Mouse (Mus musculus) spleen, postnatal 36 days (tissue): ENCODE measurements around the gene Ciapin1.

Source experiments
- DNase-seq, 2 experiments: peaks; one replicate each; pipeline ENCODE4 v3.0.0; 2022; ENCODE audit warnings: low spot score in 2 of 2, mixed read lengths in 1 of 2

Ciapin1 gene

DNA sequence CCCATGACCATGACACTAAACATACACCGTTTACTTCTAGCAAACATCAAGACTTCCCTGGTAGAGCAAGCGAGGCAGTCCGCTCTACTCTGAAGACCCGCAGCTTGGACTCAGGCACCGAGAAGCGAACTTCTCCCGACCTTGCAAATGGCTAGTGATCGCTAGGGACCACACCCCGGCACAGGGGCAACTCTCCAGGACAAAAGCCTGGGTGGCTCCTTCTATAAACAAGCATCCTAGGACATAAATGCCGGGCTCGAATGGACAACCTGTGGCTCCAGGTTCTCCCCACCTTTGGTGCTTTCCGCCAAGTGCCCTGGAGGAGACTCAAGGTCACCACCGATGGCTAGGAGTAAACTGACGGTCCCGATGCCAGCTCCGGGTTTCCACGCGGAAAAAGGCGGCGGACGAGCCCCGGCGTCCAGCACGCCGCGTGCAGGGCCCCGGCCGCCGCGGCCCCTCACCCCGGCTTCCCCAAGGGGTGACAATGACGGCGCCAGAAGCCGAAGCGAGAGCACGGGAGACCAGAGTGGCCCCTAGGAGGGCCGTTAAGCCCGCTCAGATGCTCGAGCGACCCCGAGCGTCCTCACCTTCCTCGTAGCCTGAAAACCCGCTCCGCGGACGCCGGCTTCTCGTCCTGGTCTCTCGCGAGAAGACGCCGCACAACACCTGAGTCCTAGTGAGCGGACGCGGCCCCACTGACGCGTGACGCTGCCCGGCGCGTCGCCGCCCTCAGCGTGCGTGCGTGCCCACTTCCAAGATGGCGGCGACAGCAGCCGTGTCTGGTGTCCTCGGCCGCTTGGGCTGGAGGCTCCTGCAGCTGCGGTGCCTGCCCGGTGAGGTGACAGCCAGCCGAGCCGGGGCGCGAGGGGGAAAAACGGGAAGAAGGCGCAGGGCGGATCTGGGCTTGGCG lies at the start of gene Ciapin1, which contains the start of gene Coq9:
Gene Ciapin1 (minus strand): TSS at position 697 of the 913 bp plus-strand sequence.
Gene Coq9 (plus strand): TSS at position 660 of the 913 bp plus-strand sequence.
- peak; percentile 95 to 96 for DNase-seq

- DNase-seq, result no peak
Measured at GRCm38 (mm10) chr8:94880742-94881141, 42.6 kb upstream of the Ciapin1 start.

- DNase-seq, result no peak
Measured at GRCm38 (mm10) chr8:94876820-94877219, 38.7 kb upstream of the Ciapin1 start.

GRCm38 (mm10) chr8:94876197-94876730 lies 38.1 kb upstream of the Ciapin1 start, which contains the start of gene Dok4:
Gene Dok4 (minus strand): TSS chr8:94876330.
- peak; percentile 84 to 87 for DNase-seq

DNA sequence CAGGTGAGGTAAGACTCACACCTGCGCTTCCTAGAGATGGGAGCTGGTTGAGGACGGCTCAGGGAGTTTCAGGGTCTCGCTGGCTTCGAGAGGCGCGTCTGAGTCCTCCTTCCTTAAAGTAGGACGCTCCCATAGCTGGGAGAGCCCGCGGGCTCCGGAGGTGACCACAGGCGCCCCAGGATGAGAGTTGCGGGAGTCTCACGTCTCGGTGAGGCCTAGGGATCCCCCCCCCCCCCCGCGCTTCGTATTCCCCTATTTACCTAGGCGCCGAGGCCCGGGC lies 37.7 kb upstream of the Ciapin1 start:
- no peak for DNase-seq

DNA sequence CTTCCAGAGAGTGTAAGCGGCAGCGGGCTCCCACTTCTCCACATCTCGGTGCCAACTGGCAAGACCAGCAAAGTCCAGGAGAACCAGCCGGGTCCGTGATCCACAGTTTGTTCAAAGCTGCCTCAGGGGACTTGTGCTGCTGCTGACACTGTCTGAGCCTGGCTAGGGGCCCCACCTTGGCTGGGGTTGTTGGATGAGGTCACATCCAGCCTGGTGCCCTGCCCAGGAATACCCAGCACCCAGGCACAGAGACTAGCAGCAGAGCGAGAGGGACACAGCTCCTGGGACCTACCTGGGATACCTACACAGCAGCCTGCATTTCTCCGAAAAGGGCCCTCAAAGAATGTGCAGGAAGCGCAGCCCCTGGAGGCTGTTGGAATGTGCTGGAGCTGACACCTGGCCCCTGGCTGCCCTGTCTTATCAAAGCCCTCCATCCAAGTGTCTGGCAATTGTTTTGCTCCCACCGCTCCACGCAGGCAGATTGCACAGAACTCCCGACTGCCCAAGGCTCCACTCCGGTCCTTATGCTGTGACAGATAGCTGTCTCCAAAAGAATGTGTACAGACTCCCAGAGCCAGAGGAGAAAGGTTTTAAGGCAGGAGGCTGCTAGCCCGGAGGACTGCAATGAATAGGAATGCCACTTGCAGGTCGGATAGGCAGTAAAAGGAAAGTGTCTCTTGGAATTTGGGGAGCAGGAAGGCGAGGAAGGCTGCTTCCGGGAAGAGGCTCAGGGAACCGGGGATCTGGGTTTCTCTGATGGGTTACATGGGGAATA lies 37.1 kb upstream of the Ciapin1 start:
- no peak for DNase-seq

GRCm38 (mm10) chr8:94874358-94874757 lies 36.2 kb upstream of the Ciapin1 start:
- DNase-seq, result peak; percentile 39 to 62

GRCm38 (mm10) chr8:94872576-94872975 lies 34.4 kb upstream of the Ciapin1 start:
- no peak for DNase-seq

GRCm38 (mm10) chr8:94872156-94872555 lies 34.0 kb upstream of the Ciapin1 start:
- no peak for DNase-seq

GRCm38 (mm10) chr8:94871108-94871894 lies 33.1 kb upstream of the Ciapin1 start:
- DNase-seq, result no peak

DNA sequence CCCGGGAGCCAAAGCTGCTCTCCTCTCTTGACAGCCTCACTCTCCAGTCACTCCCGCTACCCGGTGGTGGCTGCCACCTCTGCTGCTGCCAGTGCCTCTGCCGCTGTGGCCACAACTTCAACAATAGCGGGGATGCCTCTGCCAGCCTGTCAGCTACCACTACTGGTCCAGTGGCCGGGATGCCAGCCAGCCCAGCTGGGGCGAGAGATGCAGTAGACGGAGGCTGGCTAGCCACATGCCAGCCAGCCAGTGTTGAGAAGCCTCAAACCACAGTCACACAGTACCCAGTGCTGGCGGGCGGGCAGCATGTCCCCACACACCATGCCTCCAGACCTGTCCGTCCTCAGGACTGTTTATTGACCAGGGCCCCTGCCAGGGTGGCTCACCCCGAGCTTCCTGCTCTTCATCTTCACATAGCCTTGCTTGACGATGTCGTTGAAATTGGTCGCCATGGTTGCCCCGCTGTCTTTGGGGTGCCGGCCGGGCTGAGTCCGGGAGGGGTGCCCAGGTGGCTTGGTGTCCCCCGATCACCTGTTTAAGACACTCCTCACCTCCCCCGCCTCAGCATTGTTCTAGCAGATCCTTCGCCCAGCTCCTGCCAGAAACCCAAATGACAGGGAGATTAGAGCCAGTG lies 32.4 kb upstream of the Ciapin1 start:
- DNase-seq, result no peak

- DNase-seq, result no peak
Measured at GRCm38 (mm10) chr8:94870003-94870402, 31.8 kb upstream of the Ciapin1 start.

- no peak for DNase-seq
Measured at GRCm38 (mm10) chr8:94869146-94869545, 31.0 kb upstream of the Ciapin1 start.

DNA sequence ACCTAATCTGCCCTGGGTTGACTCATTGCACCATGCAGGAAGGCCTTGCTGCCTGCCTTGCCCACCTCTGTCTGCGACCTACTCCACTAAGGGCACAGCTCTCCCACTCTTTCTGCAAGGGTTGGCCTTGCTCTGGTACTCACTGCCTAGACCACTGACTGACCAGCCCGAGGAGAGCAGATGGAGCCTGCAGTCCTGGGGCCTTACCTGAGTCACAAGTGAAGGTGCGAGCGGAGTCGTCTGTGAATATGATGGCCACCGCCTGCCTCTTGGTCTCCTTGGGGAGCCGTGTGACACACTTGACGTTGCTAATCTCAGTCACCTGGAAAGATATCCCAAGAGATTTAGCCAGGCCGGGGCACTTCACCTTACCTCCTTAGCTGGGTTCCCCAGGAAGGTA lies 28.8 kb upstream of the Ciapin1 start:
- DNase-seq, result no peak

- DNase-seq, result no peak
Measured at GRCm38 (mm10) chr8:94865292-94865691, 27.1 kb upstream of the Ciapin1 start.

DNA sequence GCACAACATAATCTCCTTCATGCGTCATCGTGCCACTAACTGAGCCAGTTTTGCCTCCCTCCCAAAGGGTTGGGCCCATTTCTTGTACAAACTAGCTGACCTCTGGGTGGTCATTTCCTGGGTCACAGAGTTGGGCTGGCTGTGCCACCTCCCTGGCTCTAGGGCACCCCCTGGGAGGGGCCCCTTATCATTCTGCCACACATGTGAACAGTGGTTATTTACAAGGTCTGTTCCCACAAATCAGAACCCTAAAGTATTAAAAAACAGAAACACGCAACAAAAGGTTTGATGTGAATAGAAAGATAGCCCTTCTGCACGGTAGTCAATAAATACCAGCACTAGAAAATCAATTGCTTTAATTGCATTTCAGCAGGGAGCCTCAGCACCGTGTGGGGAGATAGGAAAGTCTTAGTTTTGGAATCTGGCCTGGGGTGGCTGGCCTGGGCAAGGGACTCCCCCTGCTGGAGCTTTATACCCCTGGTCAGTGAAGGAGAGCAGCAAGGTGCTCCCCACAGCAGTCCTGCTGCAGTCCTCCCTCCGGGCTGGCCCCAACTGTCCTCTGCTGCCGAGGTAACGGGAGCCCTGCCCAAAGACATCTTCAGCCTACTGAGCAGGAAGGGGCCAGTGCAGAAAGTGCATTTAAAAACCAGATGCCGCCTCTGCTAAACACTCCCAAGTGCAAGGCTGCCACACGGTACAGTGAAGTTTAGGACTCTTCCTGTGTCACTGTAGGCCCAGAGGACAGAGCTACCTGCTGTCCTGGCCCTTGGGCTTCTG lies 25.9 kb upstream of the Ciapin1 start:
- DNase-seq, result no peak

- no peak for DNase-seq
Measured at GRCm38 (mm10) chr8:94862487-94863220, 24.5 kb upstream of the Ciapin1 start.

GRCm38 (mm10) chr8:94861352-94861910 lies 23.3 kb upstream of the Ciapin1 start:
- peak; percentile 54 to 64 for DNase-seq
